Mouse (Mus musculus): ENCODE data around the gene Tmc1. TPM values are rescaled to one million over a fixed set of nuclear protein-coding genes. Genes with fewer than 3 reads are reported as not detected.

The Tmc1 gene
- polyA plus RNA-seq, 1 experiment, result not detected

DNA sequence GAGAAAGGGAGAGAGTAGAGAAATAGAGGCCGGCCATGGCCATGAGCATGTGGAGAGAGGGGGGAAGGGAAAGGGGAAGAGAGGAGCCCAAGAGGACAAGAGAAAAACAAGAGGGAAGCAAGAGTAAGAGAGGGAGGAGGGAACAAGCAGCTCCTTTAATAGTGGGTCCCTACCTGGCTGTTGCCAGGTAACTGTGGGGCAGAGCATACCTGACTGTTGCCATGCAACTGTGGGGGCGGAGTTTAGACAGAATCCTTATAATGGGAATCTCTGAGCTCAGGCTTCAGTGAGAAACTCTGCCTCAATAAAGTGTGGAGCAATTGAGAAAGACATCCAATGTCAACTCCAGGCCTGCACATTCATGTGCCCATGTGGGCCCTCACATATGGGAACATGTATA, 38.9 kb downstream of the Tmc1 start:
- Histone ChIP-seq H3K27ac (ENCODE audit: insufficient read depth, low read length) (no peak overlapping the region), H3K4me1 (ENCODE audit: control insufficient read depth, insufficient read depth, low read length) (no peaks in the 10 kb centered on the region), H3K4me3 (ENCODE audit: insufficient read depth, low read length) (no peak overlapping the region)
- TF ChIP-seq POLR2A (IDR thresholded peaks at IDR 0.05; ENCODE audit: low read depth, low read length), result no peak
- no peak for TF ChIP-seq CTCF (IDR thresholded peaks at IDR 0.05; ENCODE audit: borderline replicate concordance, insufficient read depth, low read length)

DNA sequence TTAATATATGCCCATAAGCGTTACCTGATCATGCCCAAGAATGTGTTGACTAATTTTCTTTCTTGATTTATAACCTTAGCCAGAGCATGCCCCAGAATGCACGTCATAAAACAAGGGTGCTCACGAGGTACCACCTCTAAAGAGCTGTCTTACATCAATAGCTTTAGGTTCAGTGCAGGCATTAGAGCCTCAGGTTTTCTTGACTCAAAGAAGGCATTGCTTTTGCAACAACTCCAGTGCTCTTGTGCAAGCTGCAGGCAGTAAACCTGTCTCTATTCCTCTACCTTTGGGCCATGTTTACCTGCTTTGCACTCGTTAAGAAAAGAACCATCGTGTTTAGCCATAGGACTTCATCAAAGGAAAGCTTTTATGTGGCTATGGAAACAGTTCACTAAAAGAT, 43.6 kb downstream of the Tmc1 start:
- H3K4me3 ChIP-seq (ENCODE audit: insufficient read depth, low read length), result no peak overlapping the region
- H3K27ac ChIP-seq (ENCODE audit: insufficient read depth, low read length), result no peak overlapping the region
- TF ChIP-seq CTCF (IDR thresholded peaks at IDR 0.05; ENCODE audit: borderline replicate concordance, insufficient read depth, low read length) (no peak), POLR2A (IDR thresholded peaks at IDR 0.05; ENCODE audit: low read depth, low read length) (no peak)
- no peaks in the 10 kb centered on the region for H3K4me1 ChIP-seq (ENCODE audit: control insufficient read depth, insufficient read depth, low read length)

DNA sequence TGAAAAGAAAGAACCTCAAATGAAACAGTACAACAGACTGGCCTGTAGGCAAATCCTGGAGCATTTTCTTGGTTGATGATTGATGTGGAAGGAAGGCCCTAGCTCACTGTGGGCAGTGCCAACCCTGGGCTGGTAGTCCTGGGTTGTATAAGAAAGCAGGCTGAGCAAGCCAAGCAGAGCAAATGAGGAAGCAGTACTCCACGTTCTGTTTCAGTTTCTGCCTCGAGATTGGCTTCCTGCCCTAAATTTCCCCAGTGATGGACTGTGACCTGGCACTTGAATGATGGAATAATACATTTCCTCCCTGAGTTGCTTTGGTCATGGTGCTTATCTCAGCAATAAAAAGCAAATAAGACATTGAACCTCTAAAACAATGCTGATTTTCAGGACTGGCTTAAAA, 72.8 kb downstream of the Tmc1 start:
- no peak overlapping the region for H3K27ac ChIP-seq (ENCODE audit: insufficient read depth, low read length)
- H3K4me1 ChIP-seq (ENCODE audit: control insufficient read depth, insufficient read depth, low read length), result no peaks in the 10 kb centered on the region
- TF ChIP-seq POLR2A (IDR thresholded peaks at IDR 0.05; ENCODE audit: low read depth, low read length), result no peak
- no peak for TF ChIP-seq CTCF (IDR thresholded peaks at IDR 0.05; ENCODE audit: borderline replicate concordance, insufficient read depth, low read length)
- no peak overlapping the region for H3K4me3 ChIP-seq (ENCODE audit: insufficient read depth, low read length)

DNA sequence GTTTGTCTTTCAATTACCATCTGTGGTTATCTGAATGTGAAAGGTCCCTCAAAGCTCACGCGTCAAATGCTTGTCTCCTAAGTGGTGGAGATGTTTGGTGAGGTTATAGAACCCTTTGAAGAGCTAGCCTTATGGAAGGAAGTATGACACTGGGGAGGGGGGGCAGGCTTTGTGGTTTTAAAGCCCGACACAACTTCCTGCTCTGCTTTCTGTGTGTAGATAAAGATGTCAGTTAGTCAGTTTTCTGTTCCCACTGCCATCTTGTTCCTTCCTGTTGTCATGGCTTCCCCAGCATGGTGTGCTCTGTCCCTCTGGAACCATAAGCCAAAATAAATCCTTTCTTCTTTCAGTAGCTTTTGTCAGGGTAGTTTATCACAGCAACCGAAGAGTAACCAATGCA, 78.1 kb downstream of the Tmc1 start:
- no peak overlapping the region for H3K4me3 ChIP-seq (ENCODE audit: insufficient read depth, low read length)
- H3K4me1 ChIP-seq (ENCODE audit: control insufficient read depth, insufficient read depth, low read length), result no peaks in the 10 kb centered on the region
- no peak overlapping the region for H3K27ac ChIP-seq (ENCODE audit: insufficient read depth, low read length)
- TF ChIP-seq CTCF (IDR thresholded peaks at IDR 0.05; ENCODE audit: borderline replicate concordance, insufficient read depth, low read length) (no peak), POLR2A (IDR thresholded peaks at IDR 0.05; ENCODE audit: low read depth, low read length) (no peak)

DNA sequence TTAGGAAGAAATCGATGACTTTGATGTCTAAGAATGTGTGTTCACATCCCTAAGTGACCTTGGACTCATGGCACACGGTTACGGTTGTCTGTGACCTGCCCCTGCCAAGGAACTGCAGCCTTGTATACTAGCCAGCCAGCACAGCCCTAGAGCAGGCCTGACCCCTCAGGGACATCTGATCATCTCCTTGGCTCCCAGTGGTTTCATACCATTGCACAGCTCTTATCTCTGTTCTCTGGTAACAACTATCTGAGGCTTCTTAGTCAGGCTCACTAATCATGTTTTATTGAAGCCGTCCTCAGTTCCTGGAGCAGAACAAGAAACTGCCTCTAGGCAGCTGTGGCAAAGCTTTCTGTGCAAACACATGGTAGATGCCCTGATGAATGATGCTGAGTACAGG, 92.2 kb downstream of the Tmc1 start:
- H3K27ac ChIP-seq (ENCODE audit: insufficient read depth, low read length), result no peak overlapping the region

DNA sequence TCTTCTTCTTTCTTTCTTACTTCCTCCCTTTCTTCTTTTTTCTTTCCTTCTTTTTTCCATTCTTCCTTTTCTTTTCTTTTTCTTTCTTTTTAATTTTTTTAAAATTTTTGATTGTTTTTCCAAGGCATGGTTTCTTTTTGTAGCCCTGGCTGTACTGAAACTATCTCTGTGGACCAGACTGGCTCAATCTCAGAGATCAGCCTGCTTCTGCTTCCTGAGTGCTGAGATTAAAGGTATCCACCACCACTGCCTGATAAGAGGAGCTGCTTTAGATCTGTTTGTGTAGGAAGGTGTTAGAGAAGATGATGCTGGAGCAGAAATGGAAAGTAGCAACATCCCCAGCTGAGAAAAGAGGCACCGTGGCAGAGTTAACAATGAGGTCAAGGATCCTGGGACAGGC, 93.7 kb downstream of the Tmc1 start:
- Histone ChIP-seq H3K27ac (ENCODE audit: insufficient read depth, low read length) (no peak overlapping the region), H3K4me1 (ENCODE audit: control insufficient read depth, insufficient read depth, low read length) (no peaks in the 10 kb centered on the region), H3K4me3 (ENCODE audit: insufficient read depth, low read length) (no peak overlapping the region)
- TF ChIP-seq POLR2A (IDR thresholded peaks at IDR 0.05; ENCODE audit: low read depth, low read length), result no peak
- TF ChIP-seq CTCF (IDR thresholded peaks at IDR 0.05; ENCODE audit: borderline replicate concordance, insufficient read depth, low read length), result no peak

More for the DNA sequence above, 92.2 kb downstream of the Tmc1 start:
- TF ChIP-seq CTCF (IDR thresholded peaks at IDR 0.05; ENCODE audit: borderline replicate concordance, insufficient read depth, low read length) (no peak), POLR2A (IDR thresholded peaks at IDR 0.05; ENCODE audit: low read depth, low read length) (no peak)
- Histone ChIP-seq H3K4me1 (ENCODE audit: control insufficient read depth, insufficient read depth, low read length) (no peaks in the 10 kb centered on the region), H3K4me3 (ENCODE audit: insufficient read depth, low read length) (no peak overlapping the region)

DNA sequence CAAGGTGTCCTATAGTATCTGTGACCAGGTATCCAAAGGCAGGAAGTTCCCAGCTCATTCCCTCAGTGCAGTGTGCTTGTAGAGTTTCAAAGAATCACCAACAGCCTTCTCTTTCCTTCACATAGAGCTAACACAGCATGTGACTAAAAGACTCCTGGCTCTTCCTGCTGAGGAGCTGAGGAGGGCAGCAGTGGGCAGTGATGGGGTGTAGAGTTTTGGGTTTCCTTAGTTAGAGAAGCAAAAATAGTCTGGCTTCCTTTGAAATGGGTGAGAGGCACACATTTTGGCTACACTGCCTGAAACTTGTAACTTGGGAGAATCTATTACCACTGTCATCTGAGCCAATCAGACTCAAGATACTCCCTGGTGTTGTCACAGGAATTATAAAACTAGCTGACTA, 96.2 kb downstream of the Tmc1 start:
- no peak overlapping the region for H3K4me3 ChIP-seq (ENCODE audit: insufficient read depth, low read length)
- no peaks in the 10 kb centered on the region for H3K4me1 ChIP-seq (ENCODE audit: control insufficient read depth, insufficient read depth, low read length)
- TF ChIP-seq POLR2A (IDR thresholded peaks at IDR 0.05; ENCODE audit: low read depth, low read length) (no peak), CTCF (IDR thresholded peaks at IDR 0.05; ENCODE audit: borderline replicate concordance, insufficient read depth, low read length) (no peak)

DNA sequence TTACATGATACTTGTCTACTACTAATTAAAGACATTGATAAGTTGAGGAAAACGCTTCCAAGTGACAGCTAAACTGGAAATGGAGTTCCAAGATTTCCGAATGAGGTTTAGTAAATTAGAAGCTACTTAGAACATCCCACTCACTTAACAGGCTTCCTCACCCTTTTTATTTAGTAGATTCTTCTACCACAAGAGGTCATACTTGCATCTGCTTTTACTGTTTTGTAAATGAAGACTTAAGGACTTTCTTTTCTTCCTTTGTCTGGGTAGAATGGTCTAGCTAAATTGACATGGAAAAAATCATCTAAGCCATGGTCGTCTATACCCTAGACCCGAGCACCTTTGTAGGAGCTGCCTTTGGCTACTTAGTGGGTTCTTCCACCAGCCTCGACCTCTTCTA, 105.1 kb downstream of the Tmc1 start:
- Histone ChIP-seq H3K4me1 (ENCODE audit: control insufficient read depth, insufficient read depth, low read length) (no peaks in the 10 kb centered on the region), H3K4me3 (ENCODE audit: insufficient read depth, low read length) (no peak overlapping the region), H3K27ac (ENCODE audit: insufficient read depth, low read length) (no peak overlapping the region)
- TF ChIP-seq POLR2A (IDR thresholded peaks at IDR 0.05; ENCODE audit: low read depth, low read length), result no peak
- no peak for TF ChIP-seq CTCF (IDR thresholded peaks at IDR 0.05; ENCODE audit: borderline replicate concordance, insufficient read depth, low read length)

More for the DNA sequence above, 96.2 kb downstream of the Tmc1 start:
- no peak overlapping the region for H3K27ac ChIP-seq (ENCODE audit: insufficient read depth, low read length)

DNA sequence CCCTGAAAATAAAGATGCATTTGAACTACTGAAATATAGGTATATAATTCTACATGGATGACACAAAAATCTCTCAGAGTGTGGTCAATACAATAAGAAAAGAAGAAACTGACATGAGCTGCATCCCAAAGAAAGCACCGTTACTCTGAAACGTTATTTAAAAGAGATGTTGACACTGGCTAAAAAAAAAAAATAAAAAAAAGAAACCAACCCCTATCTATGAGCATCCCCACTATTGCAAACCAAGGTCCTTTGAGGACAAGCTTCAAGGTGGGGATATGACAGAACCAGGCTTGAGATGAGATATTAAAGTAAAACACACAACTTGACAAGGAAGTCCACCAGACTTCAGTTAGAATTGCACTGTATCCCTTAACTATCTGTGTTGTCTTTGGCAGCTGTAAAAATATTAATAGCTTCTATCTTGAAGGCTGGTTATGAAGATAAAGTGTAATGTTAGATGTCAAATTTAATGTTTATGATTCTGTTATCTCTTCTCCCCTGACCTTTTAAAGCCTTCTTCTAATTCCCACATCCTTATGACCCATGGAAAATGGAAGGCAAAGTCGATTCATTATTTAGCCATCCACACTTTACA, 106.4 kb downstream of the Tmc1 start:
- no peak overlapping the region for H3K27ac ChIP-seq (ENCODE audit: insufficient read depth, low read length)

DNA sequence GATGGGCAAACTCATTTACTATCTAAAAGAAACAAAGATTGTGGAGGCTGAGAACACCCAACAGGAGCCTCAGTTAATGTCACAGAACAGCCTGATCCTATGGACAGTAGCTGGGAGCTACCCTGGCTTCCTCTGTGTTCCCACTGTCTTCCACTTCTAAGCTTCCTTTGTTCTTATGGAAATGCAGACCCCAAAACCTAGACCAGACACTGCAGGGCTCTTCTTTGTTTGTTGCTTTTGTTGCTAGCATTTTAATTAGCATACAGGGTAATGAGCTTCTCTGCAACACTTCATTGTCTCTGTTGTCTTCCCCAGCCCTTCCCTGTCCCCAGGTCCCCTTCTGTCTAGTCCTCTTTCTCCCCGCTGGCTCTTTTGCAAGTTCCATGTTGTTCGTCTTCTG, 116.6 kb downstream of the Tmc1 start:
- Histone ChIP-seq H3K4me1 (ENCODE audit: control insufficient read depth, insufficient read depth, low read length) (no peaks in the 10 kb centered on the region), H3K27ac (ENCODE audit: insufficient read depth, low read length) (no peak overlapping the region), H3K4me3 (ENCODE audit: insufficient read depth, low read length) (no peak overlapping the region)
- TF ChIP-seq CTCF (IDR thresholded peaks at IDR 0.05; ENCODE audit: borderline replicate concordance, insufficient read depth, low read length) (no peak), POLR2A (IDR thresholded peaks at IDR 0.05; ENCODE audit: low read depth, low read length) (no peak)

More for the DNA sequence above, 106.4 kb downstream of the Tmc1 start:
- no peak overlapping the region for H3K4me3 ChIP-seq (ENCODE audit: insufficient read depth, low read length)
- no peaks in the 10 kb centered on the region for H3K4me1 ChIP-seq (ENCODE audit: control insufficient read depth, insufficient read depth, low read length)
- no peak for TF ChIP-seq CTCF (IDR thresholded peaks at IDR 0.05; ENCODE audit: borderline replicate concordance, insufficient read depth, low read length)
- TF ChIP-seq POLR2A (IDR thresholded peaks at IDR 0.05; ENCODE audit: low read depth, low read length), result no peak
